Mouse (Mus musculus) heart, embryonic 10.5 days (tissue): ENCODE measurements at regions not wholly inside any gene's neighbourhood (a gene's known extent, or its start where the extent isn't known, plus 50 kb on each side); places are given as distances from the start of the nearest gene placed in this dataset.

Experiments used
- DNase-seq: peaks from one replicate; pipeline ENCODE4 v3.0.0-alpha.2; 2017; ENCODE audit warnings: low spot score
- H3K27ac ChIP-seq: fragments of 300-500 bp; sonication (generic); 2 replicates; pipeline ENCODE4 v1.5.1; 2016; ENCODE audit warnings: mild to moderate bottlenecking
- H3K27me3 ChIP-seq: fragments of 300-500 bp; sonication (generic); 2 replicates; pipeline ENCODE4 v1.6.1; 2016; ENCODE audit warnings: mild to moderate bottlenecking; ENCODE audit not compliant: poor library complexity, insufficient read depth, severe bottlenecking
- H3K36me3 ChIP-seq: fragments of 300-500 bp; sonication (generic); 2 replicates; pipeline ENCODE4 v1.6.1; 2016; ENCODE audit warnings: mild to moderate bottlenecking, moderate library complexity
- H3K4me1 ChIP-seq: fragments of 300-500 bp; sonication (generic); 2 replicates; pipeline ENCODE4 v1.6.1; 2016; ENCODE audit warnings: mild to moderate bottlenecking
- H3K4me3 ChIP-seq: fragments of 300-500 bp; sonication (generic); 2 replicates; pipeline ENCODE4 v1.5.1; 2016; ENCODE audit warnings: mild to moderate bottlenecking, moderate library complexity
- H3K9me3 ChIP-seq: fragments of 300-500 bp; sonication (generic); 2 replicates; pipeline ENCODE4 v1.6.1; 2016; ENCODE audit warnings: mild to moderate bottlenecking, moderate library complexity
- WGBS: fragments of 180-500 bp; shearing (Covaris S2); methylation state at CpG from one replicate; pipeline ENCODE4 v1.1.7; 2016; 5-methylcytosine and 5-hydroxymethylcytosine counted together

DNA sequence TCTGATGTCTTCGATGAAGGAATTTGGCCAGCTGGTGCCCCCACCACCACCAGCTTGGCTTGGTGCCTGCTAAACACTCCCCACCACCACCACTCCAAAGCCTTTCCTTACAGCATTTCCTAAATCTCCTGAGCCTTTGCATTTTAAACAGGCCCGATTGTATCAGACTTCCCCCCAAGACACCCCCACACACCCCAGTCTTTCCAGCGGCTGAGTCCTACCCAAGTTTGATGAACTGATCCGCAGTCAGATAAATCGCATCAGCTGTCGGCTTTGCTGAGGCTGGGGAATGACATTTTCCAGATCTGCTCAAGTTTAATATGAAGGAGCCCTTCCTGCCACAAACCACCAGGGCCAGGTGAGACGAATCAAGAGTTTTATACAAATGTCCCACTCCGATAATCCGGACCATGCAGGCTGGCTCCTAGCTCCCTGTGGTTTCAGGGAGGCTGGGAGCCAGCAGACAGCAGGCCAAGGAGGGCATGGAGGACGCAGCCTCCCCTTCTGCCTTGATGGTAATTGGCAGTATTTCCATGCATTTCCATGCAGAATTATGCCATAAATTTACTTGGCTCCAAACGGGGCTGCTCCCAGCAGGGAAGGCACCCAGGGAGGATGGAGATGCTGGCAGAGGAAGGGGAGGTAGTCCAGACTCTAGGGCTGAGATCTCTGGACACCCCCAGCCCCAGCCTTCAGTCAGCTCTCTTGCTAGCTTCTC lies 125.6 kb upstream of the Csf3r start:
- WGBS: 58% methylated on average over 11 of the region's 11 CpGs
- Histone ChIP-seq H3K27me3 (peaks cover 21% of the 10 kb centered on the region), H3K27ac (no peak overlapping the region), H3K9me3 (no peaks in the 10 kb centered on the region), H3K36me3 (no peaks in the 10 kb centered on the region), H3K4me1 (peaks cover 48% of the 10 kb centered on the region), H3K4me3 (no peak overlapping the region)
- no peak for DNase-seq

DNA sequence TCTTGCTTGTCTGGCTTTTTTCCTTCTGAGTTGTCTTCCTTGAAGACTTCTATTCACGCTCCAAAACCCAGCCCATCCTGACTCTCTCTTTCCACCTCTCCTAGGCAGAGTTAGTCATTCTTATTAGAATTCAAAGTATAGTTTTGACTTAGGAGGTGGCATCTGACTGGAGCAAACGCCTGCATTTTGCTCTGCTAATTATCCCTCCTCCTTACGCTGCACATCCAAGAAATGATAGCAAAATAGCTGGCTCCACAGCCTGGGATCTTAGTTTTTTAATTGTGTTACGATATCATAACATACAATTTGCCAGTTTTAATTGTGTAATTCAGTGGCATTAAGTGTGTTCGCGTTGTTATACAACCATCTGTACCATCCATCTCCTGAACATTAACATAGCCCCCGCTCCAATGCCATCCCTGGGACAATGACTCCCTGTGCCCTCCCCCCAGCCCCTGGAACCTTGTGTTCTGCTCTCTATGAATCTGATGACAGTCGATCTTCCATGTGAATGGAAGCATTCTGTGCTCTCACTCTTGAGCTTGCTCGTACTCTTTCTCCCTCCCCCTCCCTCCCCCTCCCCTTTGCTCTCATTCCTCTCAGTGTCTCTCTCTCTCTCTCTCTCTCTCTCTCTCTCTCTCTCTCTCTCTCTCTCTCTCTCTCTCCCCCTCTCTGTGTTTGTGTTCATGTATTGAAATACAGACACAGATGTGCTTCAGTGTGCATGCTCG lies 122.6 kb upstream of the Csf3r start:
- Histone ChIP-seq H3K9me3 (no peaks in the 10 kb centered on the region), H3K4me3 (no peak overlapping the region), H3K4me1 (peaks cover 20% of the 10 kb centered on the region), H3K27me3 (peaks cover 30% of the 10 kb centered on the region), H3K36me3 (no peaks in the 10 kb centered on the region), H3K27ac (no peak overlapping the region)
- DNase-seq: no peak
- WGBS: 71% methylated on average over 10 of the region's 10 CpGs

DNA sequence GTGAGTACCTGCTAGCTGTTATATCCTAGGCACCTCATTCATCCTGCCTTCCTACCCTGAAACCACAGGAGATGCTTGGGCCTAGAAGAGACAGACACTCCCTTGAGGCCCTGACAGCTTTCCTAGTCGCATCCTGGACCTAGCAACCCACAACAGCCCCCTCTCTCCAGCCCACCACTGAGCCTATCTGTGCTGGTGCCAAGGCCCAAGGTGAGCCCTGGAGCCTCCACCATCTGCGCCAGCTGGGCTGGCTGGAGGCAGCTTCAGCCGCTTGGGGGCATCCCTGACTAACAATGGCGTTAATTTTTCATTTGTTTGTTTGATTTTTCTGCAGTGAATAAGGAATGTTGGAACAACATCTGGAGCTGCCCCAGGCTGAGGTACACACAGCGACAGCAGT lies 118.1 kb upstream of the Csf3r start:
- 75% methylated on average over 5 of the region's 5 CpGs for WGBS
- Histone ChIP-seq H3K4me1 (0 out of 2 replicates have a peak, but pooled peaks cover 1% of the 10 kb centered on the region), H3K27me3 (peaks cover 37% of the 10 kb centered on the region), H3K9me3 (no peaks in the 10 kb centered on the region), H3K36me3 (no peaks in the 10 kb centered on the region), H3K27ac (no peak overlapping the region), H3K4me3 (no peak overlapping the region)
- no peak for DNase-seq

DNA sequence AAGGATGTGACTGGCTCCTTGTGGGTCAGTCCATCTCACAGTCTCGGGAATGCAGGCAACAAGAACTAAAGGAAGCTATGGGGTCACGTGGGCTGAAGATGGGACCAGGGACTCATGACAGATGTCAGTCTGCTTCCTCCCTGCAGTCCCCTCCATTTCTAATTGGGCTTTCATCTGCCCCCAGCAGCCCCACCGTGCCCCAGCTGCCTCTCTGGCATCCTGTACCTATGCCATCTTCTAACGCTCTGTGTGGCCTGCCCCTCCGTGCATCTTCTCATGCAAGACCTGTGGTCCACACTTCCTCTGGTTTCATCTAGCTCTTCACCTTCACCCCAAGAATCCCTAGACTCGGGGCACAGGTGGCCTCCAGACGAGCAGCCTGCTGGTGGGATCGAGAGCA lies 115.4 kb upstream of the Csf3r start:
- no peak for DNase-seq
- 77% methylated on average over 8 of the region's 8 CpGs for WGBS
- Histone ChIP-seq H3K27me3 (peaks cover 55% of the 10 kb centered on the region), H3K4me3 (no peak overlapping the region), H3K4me1 (0 out of 2 replicates have a peak, but pooled peaks cover 7% of the 10 kb centered on the region), H3K36me3 (no peaks in the 10 kb centered on the region), H3K9me3 (no peaks in the 10 kb centered on the region), H3K27ac (no peak overlapping the region)

DNA sequence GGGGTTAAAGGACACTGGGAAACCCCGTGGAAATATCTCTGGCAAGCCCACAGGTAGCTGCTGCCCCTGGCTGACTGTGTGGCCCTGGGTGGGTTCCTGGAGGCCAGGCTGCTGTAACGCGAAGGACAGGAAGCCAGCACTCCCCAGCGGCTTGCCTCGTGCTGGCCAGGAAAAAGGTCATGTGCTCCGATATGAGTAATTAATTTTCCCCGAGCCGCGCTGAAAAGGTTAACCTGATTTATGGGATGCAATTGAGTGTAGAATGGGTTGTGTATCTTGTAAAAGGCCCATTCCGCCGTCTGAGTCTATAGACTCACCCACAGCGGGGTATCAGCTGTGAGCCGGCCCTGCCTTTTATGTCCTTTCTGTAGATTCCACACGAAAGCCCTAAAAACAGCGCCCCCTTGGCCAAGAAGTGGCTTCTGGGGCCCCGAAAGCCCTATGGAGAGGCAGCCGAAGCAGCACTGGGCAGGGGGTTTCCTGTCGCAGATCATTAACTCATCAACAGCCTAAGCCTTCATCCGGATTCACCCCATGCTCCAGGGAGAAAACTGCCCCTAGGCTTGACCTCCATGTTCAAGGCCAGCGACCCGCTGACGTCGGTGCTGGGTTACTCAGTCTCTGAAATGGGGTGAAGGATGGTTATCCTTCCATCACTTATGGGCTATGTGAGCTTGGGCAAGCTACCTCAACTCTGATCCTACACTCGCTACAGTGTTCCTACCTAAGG lies 112.6 kb upstream of the Csf3r start:
- Histone ChIP-seq H3K4me1 (peaks cover 17% of the 10 kb centered on the region), H3K27me3 (peaks cover 65% of the 10 kb centered on the region), H3K4me3 (no peak overlapping the region), H3K9me3 (no peaks in the 10 kb centered on the region), H3K36me3 (no peaks in the 10 kb centered on the region), H3K27ac (no peak overlapping the region)
- 19% methylated on average over 24 of the region's 24 CpGs for WGBS
- DNase-seq: no peak

DNA sequence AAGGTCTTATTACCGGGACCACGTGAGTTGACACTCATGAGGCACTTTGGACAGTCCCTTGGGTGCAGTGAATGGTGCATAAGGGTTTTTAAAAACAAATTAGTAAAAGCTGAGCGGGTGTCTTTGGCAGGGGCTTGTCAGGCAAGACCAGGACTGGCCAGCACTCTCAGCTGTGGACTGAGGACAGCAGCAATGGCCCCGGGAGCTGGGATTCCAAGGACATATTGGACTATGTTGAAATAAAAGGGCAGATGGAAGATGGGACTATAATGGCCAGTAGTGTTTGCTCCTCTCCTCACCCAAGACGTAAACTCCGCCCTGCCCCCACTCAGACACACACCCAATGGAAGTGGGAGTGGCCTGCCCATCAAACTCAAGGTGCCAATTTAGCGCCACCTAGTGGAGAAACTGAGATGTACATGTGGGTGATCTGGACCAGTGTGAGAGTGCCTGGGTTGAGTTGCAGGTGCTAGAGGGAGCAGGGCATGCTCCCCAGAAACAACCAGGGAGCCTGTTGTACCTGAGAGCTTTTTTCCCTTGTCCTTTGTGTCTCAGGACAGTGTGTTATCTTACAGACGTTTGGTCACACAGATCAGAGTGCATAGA lies 111.8 kb upstream of the Csf3r start:
- Histone ChIP-seq H3K9me3 (no peaks in the 10 kb centered on the region), H3K27ac (no peak overlapping the region), H3K4me1 (peaks cover 17% of the 10 kb centered on the region), H3K4me3 (no peak overlapping the region), H3K27me3 (peaks cover 63% of the 10 kb centered on the region), H3K36me3 (no peaks in the 10 kb centered on the region)
- DNase-seq: peak; percentile 84
- 26% methylated on average over 8 of the region's 8 CpGs for WGBS

DNA sequence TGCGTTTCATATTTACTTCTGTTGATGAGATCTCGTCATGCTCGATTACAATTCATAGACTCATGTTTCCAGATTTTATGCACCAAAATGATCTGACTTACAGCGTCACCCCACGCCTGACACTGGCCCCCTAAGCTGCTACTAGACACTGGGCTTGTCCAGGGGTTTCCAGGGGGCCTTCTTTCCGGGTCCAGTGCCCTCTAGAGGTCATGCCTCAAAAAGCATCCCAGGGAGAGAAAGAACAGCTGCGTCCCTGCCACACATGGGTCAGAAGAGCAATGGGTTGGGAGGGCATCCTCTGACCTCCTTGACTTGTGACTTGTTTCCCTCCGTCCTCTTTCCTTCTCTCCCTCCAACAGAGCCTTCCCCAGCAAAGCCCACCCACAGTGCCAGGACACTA lies 109.2 kb upstream of the Csf3r start:
- Histone ChIP-seq H3K27ac (no peak overlapping the region), H3K4me3 (no peak overlapping the region), H3K27me3 (peaks cover 75% of the 10 kb centered on the region), H3K9me3 (no peaks in the 10 kb centered on the region), H3K36me3 (no peaks in the 10 kb centered on the region), H3K4me1 (peaks cover 17% of the 10 kb centered on the region)
- DNase-seq: no peak
- whole genome bisulfite sequencing: 24% methylated on average over 8 of the region's 8 CpGs

DNA sequence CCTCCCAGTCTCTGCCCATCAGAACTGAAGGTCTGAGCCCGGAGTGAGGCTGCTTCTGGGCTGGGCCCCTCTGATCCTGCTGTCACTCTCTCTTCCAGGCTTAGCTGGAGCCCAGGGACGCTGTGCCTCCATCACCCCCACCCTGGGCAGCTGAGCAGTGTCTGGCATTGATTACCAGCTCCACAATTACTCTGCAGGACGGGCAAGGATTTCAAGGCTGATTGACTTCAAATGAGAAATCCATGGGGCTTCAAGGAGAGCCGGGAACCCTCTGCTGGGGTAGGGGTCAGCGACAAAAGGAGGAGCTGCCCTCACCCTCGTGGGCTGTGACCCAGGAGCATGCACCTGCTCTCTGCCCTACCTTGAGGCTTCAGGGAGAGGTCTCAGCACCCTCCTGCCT lies 107.1 kb upstream of the Csf3r start:
- peaks cover 74% of the 10 kb centered on the region for H3K27me3 ChIP-seq

DNA sequence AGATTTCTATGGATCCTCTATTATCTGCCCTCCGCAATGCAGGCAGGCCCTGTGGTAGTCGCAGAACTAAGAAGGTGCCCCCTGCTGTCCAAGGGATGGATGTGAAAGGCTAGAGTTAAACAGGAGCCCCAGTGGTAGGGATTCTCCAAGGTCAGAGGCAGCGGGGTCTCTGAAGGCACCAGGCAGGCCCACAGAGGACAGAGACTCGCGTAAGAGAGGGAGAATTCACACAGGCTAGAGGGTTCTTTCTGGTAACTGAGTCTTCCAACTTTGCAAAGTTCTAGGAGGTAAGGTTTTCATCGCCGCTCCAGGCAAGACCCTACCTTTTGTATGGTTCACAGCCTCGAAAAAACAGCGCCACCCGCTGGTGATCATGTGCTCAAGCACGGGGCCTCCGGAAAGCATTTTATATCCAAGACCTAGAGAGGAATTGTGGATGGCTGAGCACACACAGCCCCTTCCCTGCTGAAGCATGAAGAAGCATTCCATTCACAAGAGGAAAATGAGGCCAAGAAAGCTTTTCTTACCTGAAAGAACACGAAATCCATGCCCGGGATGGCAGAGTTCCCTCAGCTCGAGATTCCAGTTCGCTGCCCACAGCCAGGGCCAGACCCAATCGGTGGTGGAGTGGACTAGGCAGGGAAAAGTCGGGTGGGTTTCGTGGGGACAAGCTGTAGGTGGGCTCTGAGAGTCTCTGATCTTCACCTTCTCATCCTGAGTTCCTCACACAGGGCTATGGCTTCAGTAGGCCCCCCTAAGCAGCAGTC lies 102.6 kb upstream of the Csf3r start:
- H3K9me3 ChIP-seq: no peaks in the 10 kb centered on the region
- H3K4me1 ChIP-seq: peaks cover 15% of the 10 kb centered on the region
- peaks cover 53% of the 10 kb centered on the region for H3K27me3 ChIP-seq
- H3K36me3 ChIP-seq: no peaks in the 10 kb centered on the region
- peak; percentile 83 for DNase-seq
- 9% methylated on average over 19 of the region's 19 CpGs for WGBS
- 0 out of 2 replicates have a peak overlapping the region, but pooled peaks have one; percentile 53 for H3K27ac ChIP-seq
- peak overlapping the region; percentile 41 for H3K4me3 ChIP-seq

More for the DNA sequence above, 107.1 kb upstream of the Csf3r start:
- Histone ChIP-seq H3K9me3 (no peaks in the 10 kb centered on the region), H3K27ac (no peak overlapping the region), H3K4me3 (no peak overlapping the region), H3K4me1 (peaks cover 22% of the 10 kb centered on the region), H3K36me3 (no peaks in the 10 kb centered on the region)
- no peak for DNase-seq
- 48% methylated on average over 6 of the region's 6 CpGs for WGBS

DNA sequence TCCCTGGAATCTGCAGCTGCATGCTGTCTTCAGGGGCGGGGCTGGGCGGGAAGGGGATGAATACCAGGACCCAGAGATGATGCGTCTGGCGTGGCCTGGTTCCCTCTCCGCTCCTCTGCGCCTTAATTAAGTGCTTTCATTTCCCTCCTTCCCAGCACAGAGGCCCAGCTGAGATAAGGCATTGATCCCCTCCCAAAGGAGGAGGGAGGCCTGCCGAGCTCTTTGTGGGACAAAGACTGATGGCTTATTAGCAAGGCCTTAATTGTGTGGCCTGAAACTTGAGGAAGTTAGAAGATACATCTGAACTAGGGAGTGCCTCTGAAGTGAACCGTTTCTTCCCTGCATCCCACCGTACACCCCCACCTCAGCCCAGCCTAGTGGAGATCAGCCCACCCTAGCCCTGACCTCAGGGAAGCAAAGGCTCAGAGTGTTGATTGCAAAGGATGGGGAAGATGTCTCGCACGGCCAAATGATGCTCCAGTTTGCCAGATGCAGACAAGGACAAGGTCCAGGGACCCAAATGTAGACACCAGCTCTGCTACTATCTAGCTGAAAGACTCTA lies 102.0 kb upstream of the Csf3r start:
- 0 out of 2 replicates have a peak overlapping the region, but pooled peaks have one; percentile 53 for H3K27ac ChIP-seq
- DNase-seq: no peak
- 16% methylated on average over 11 of the region's 11 CpGs for WGBS
- H3K4me1 ChIP-seq: peaks cover 16% of the 10 kb centered on the region
- peaks cover 49% of the 10 kb centered on the region for H3K27me3 ChIP-seq
- no peaks in the 10 kb centered on the region for H3K36me3 ChIP-seq
- H3K4me3 ChIP-seq: peak overlapping the region; percentile 41; the same call in 1 of the 2 replicates
- no peaks in the 10 kb centered on the region for H3K9me3 ChIP-seq

DNA sequence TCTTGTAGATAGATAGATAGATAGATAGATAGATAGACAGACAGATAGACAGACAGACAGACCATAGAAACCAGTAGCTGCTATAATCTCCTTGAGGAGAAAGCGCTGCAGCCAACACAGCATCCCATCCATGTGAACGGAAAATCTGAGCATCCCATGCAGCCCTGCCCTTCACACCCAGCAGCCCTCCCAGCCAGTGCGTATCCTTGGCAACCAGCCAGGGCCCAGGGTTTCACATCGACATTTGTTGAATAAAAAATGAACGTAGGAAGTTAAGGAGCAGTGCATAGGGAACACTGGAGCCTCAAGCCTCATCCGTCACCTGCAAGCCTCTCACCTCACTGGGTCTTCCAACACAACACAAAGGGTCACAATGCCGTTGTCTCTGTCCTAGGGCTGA lies 101.1 kb upstream of the Csf3r start:
- Histone ChIP-seq H3K4me3 (no peak overlapping the region), H3K4me1 (peaks cover 19% of the 10 kb centered on the region), H3K9me3 (no peaks in the 10 kb centered on the region), H3K27me3 (peaks cover 53% of the 10 kb centered on the region), H3K36me3 (no peaks in the 10 kb centered on the region), H3K27ac (no peak overlapping the region)
- 63% methylated on average over 7 of the region's 7 CpGs for WGBS
- no peak for DNase-seq

DNA sequence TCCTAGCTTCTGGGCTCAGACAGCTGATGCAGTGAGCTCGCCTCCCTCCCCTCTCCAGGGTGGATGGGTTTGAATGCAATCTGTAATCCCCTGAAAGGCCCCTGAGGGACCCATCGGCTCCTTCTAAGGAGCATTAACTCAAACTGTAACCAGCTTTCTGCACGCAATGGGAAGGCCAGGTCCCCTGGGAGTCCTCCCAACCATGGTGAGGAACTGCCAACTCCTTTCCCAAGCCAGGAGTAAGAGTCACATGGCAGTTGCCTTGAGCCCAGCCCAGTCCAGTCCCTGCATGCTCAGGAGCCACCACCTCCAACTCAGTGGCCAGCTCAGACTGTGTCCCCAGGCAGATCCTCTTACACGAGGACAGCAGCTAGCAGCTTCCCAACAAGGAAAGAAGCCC lies 96.2 kb upstream of the Csf3r start:
- no peak for DNase-seq
- H3K4me3 ChIP-seq: no peak overlapping the region
- peaks cover 36% of the 10 kb centered on the region for H3K27me3 ChIP-seq
- no peaks in the 10 kb centered on the region for H3K9me3 ChIP-seq
- no peaks in the 10 kb centered on the region for H3K36me3 ChIP-seq
- H3K27ac ChIP-seq: no peak overlapping the region
- H3K4me1 ChIP-seq: peaks cover 14% of the 10 kb centered on the region; the same call in 1 of the 2 replicates
- whole genome bisulfite sequencing: 55% methylated on average over 4 of the region's 4 CpGs
